Mouse (Mus musculus) ES-CJ7 (cell line): ENCODE measurements at regions not wholly inside any gene's neighbourhood (a gene's known extent, or its start where the extent isn't known, plus 50 kb on each side); places are given as distances from the start of the nearest gene placed in this dataset.

Source experiments
- DNase-seq: peaks from one replicate; pipeline ENCODE4 v3.0.0; 2011; ENCODE audit warnings: low read depth, low spot score

GRCm38 (mm10) chr6:27029008-27029407 lies 1106.0 kb downstream of the Grm8 start:
- no peak for DNase-seq

- DNase-seq, result no peak
These were observed 1106.6 kb downstream of the Grm8 start for GRCm38 (mm10) chr6:27028377-27028776.

DNA sequence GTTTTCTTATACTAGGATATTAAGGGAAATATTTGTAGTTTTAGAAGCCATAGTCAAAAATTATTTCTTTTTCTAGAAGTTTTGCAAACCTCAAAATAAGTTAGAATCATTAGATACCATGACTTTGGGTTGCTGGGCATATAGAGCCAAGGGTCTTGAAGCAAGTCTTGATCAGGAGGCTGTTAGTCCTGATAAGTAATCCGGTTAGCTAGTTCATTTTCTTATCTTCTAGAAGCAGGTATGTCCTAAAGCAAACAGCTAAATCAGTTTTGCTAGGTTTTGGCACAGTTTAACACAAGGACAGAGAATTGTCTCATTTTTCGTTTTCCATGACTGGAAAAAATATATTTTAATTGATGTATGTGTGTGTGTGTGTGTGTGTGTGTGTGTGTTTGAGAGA lies 1113.3 kb downstream of the Grm8 start:
- no peak for DNase-seq

DNA sequence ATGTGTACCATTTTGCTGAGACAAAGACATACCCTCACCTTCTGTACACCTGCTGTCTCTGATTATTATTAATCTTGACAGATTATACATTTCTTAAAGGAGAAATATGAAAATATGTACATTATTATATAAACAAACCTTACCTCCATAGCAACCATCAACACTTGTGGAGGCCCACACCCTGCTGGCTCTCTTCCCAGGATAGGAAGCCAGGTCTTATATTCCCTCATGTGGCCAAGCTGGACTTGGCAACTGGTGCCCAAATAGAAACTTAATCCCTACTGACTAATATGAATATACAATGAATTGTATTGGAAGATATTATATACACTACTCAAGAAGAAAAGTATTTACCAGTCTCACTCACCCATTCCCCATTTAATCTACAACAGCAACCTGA lies 1120.5 kb downstream of the Grm8 start:
- no peak for DNase-seq

DNA sequence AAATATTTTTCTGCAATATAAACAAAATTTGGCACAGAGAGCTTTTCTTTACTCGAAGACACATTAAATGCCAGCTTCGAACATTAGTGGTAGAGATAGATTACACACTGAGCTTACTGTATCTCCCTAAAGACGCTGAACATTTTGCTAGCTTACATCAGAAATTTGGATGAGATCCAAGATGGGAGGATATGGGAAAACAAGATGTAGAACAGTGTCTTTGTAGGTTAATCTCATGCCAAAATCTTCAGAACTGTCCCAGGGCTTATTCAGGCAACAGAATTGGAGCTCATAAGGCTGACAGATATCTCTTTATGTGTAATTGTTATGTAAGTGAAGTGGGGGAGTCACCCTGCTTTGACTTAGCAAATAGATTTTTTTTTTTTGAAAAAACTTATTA lies 1158.4 kb downstream of the Grm8 start:
- no peak for DNase-seq

GRCm38 (mm10) chr6:26949166-26949565 lies 1140.1 kb upstream of the Pot1a start:
- peak; percentile 7 for DNase-seq
